Mouse (Mus musculus): Measurements from ENCODE around the gene Mycbpap.
A peak's percentile ranks its signal among the peaks of the same experiment; 100 is the strongest.

Gene Mycbpap

GRCm38 (mm10) chr11:94521219-94521843, at the start of gene Mycbpap:
Mycbpap (minus strand) TSS chr11:94521742.
- peak; percentile 49 for DNase-seq (ENCODE audit: low read depth, low spot score)

DNA sequence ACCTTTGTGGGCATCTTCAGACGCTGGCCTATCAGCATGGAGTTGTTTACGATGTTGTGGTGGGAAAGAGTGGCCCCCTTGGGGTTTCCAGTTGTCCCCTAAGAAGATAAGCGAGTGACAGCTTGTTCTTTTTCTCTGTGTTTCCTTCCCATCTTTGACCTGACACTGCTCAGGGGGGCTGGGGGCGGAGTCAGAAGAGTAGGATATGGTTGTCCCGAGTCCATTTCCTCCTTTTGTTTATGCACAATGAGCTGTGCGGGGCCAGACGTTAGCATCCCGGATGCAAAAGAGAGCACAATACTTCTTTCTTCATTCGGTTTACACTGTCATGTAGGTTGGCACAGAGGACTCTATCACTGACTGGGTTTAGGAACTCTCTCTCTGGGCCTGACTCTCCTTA, 49.1 kb upstream of the Mycbpap start:
- no peak for DNase-seq (ENCODE audit: low read depth, low spot score)

DNA sequence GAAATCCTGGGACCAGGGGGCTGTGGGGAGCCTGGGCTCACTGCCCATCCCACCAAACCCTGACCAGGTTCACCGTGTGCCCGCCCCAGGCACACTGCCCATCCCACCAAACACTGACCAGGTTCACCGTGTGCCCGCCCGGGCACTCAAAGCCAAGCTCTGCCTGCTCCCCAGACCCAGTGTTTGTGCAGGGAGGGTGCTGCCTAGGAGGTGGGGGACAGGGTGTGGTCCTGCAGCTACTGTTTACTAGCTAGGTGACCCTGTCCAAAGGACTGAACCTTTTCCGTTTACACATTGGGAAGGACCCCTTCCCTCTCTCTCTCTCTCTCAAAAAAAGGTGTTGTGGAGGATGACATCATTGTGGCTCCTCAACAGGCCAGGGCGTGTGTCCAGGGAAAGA, 45.8 kb upstream of the Mycbpap start:
- no peak for DNase-seq (ENCODE audit: low read depth, low spot score)

DNA sequence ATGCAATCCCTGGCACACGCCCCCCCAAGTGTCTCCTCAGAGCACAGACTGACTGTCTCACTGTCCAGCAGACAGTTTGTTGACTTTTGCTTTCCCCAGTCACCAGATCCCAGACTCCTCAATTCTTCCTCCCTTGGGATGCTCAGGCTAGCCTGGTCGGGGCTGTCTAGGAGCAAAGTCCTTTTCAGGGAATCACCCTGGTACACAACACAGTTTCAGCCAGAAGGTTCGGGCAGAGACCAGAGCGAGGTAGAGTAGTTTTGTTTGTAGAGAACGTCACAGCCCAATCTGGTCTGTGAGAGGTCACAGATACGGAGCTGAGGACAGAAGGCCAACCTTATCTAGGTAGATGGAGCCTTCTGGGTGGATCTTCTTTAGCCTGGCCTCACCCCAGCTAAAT, 45.0 kb upstream of the Mycbpap start:
- DNase-seq (ENCODE audit: low read depth, low spot score) = no peak

GRCm38 (mm10) chr11:94565151-94565479, 43.6 kb upstream of the Mycbpap start:
- no peak for DNase-seq (ENCODE audit: low read depth, low spot score)

DNA sequence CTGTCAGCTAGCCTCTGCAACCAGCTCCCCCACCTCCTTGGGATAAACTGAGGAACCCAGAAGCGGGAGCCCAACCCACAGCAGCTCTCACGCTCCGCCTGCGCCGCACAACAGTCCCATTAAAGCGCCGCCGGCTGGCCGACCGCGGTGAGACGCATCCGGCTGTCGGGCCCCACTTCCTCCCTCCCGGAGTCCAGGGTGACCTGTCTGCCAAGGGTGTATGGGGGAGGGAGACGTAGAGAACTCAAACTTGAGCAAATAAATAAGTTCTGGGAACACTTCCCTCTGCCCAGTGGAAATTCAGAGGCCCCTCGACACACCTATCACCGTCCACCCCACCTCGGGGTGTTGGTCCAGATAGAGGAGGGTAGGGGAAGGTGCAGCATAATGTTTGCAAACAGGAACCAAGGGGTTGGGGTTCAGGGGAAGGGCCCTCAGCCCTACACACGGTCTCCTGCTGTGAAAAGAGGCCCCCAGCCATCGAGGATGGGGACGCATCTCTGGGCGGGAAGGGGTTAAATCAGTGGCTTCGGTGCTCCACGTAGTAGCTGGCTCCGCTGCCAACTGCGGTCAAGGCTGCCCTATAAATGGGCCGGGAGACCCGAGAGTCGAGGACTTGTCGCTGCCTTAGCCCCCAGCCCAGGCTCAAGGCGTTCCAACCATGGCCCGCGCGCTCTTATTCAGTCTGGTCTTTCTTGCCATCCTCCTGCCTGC, 43.1 kb upstream of the Mycbpap start, which contains the start of gene Chad:
Gene Chad, plus strand, starts transcription at position 611 of the 714 bp plus-strand sequence.
- no peak for DNase-seq (ENCODE audit: low read depth, low spot score)

DNA sequence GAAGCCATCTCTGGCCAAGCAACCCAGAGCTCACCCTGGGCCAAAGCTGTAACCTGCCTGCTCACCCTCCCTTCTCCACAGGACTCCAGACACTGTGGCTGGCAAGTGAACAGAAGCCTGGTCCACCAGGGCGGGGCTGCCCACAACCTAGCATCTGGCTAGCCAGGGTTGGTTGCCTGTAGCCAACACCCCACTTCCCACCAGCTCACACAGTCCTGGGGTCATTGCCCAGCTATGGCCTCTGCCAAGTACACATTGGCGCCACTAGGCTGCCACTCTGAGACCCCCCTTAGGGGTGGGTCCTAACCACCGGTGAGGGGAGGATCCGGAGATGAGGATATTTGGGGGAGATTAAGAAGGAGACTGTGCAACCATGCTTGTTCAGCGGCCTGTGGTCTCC, 42.3 kb upstream of the Mycbpap start:
- no peak for DNase-seq (ENCODE audit: low read depth, low spot score)

DNA sequence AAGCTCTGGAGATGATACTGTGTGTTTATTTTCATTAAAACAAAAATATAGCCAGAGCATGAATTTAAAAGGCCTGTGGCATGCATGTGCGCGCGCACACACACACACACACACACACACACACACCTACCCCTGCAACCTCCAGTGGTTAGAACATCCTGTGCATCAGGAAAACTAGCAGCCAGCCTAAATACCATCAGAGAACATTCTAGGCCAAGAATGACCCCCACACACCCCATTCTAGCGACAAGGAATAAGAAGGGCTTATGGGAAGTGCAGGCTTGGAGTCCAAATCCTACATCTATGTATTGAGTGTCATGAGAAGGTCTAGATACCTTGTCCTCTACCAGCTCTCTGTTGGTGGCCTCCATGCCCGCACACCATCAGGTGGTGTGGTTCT, 41.8 kb upstream of the Mycbpap start:
- DNase-seq (ENCODE audit: low read depth, low spot score) = no peak

DNA sequence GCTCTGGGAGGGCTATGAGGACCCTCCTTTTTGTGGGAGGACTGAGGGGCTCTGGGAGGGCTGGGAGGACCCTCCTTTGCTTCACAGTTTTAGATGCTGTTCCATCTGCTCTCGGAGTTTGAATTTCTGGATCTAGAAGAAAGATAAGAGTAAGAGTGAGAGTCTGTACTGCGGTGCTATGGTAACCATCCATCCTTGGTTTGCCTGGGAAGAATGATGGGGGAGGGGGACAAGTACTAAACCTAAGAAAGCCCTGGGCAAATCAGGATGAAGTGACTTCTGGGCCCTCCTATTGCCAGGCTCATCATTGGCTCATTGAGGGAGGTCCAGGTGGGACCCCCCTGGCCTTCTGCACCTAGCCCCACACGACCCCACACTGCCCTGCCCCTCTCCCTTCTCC, 36.7 kb upstream of the Mycbpap start:
- no peak for DNase-seq (ENCODE audit: low read depth, low spot score)

DNA sequence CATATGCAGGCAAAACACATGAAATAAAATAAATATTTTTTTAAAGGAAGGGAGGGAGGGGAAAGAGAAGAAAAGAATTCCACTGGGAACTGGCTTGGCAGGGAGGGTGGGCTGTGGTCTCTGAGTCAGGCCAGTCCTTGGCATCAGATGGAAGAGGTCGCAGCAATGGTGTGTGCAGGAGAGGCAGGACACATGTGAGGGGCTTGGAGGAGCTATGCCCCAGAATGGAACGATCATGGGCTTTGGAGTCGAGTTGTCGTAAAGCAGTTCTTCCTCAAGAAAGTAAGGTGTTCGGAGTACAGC, 28.9 kb upstream of the Mycbpap start:
- no peak for DNase-seq (ENCODE audit: low read depth, low spot score)

GRCm38 (mm10) chr11:94549691-94550441, 28.3 kb upstream of the Mycbpap start:
- DNase-seq (ENCODE audit: low read depth, low spot score) = no peak

GRCm38 (mm10) chr11:94548888-94549690, 27.5 kb upstream of the Mycbpap start, which contains the start of gene Rsad1:
Rsad1 (minus strand) TSS chr11:94549255.
- DNase-seq (ENCODE audit: low read depth, low spot score) = peak; percentile 89

GRCm38 (mm10) chr11:94548041-94548784, 26.7 kb upstream of the Mycbpap start:
- DNase-seq (ENCODE audit: low read depth, low spot score) = no peak

DNA sequence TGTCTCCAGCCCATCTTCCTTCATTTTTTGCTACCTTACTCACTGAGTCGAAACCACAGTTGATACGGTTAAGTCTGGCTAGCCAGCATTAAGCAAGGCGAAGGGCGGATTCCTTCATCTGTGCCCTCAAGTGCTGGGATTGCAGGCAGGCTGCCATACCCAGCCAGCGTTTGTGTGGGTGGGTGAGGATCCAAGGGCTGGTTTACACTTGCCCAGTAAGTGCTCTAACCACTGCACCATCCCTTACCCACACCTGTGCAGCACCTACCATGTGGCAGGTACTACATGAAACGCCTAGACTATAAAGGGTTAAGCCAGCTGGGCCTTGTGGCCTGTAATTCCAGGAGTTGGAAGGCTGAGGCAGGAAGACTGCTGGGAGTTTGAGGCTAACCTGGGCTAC, 25.7 kb upstream of the Mycbpap start:
- DNase-seq (ENCODE audit: low read depth, low spot score) = no peak

GRCm38 (mm10) chr11:94546381-94546780, 24.8 kb upstream of the Mycbpap start:
- no peak for DNase-seq (ENCODE audit: low read depth, low spot score)

DNA sequence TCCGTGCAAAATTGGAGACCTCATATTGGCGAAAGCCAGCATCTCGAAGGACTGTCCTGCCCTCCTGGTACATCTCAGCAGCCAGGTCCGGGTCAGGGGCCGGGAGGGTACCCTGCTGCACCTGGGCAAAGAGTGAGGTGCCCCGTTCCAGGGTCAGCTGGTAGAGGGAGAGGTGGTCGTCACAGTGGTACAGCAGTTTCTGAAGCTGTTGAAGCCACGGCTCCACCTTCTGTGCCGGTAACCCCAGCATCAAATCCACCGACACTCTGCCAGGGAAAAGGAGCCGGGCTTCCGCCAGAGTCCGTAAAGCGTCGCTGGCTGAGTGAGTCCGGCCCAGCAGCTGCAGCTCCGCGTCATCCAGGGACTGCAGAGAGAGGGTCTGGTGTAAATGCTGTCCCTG, 22.9 kb upstream of the Mycbpap start:
- DNase-seq (ENCODE audit: low read depth, low spot score) = no peak

GRCm38 (mm10) chr11:94543932-94544331, 22.4 kb upstream of the Mycbpap start:
- DNase-seq (ENCODE audit: low read depth, low spot score) = peak; percentile 62

DNA sequence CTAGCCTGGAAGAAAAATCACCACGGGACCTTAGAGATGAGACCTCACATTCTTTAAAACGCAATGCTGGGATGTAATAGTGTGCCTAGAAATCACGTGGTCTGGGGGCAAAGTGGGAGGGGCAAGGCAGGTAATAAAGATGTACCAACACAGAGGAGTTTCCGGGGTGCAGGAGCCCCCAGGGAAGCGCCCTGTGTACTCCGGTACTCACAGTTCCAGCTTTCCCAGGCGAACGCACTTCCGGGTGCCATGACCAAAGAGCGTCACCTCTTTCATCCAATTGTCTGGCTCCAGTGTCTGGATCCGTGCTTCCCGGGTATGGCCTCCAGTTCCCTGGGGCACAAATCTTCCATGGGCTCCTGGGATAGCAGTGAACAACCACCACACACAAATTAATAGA, 21.8 kb upstream of the Mycbpap start:
- no peak for DNase-seq (ENCODE audit: low read depth, low spot score)

- no peak for DNase-seq (ENCODE audit: low read depth, low spot score)
Measured at GRCm38 (mm10) chr11:94542400-94542799, 20.9 kb upstream of the Mycbpap start.

- DNase-seq (ENCODE audit: low read depth, low spot score) = no peak
Measured at GRCm38 (mm10) chr11:94539761-94540160, 18.2 kb upstream of the Mycbpap start.

GRCm38 (mm10) chr11:94538733-94539292, 17.3 kb upstream of the Mycbpap start:
- DNase-seq (ENCODE audit: low read depth, low spot score) = no peak

All from retina, postnatal 7 days (tissue).